Mouse (Mus musculus): ENCODE measurements around the gene Pqlc3. TPM values are rescaled to one million over a fixed set of nuclear protein-coding genes. Genes with fewer than 3 reads are reported as not detected.

The Pqlc3 gene
- polyA plus RNA-seq (2017; shearing (Covaris generic)) = 69.7 TPM

GRCm38 (mm10) chr12:16999739-17000497 lies at the start of gene Pqlc3:
TSS of gene Pqlc3 (minus strand) at chr12:17000408.

GRCm38 (mm10) chr12:17011100-17011870 lies 11.1 kb upstream of the Pqlc3 start, which contains the start of gene 2410004P03Rik:
TSS of gene 2410004P03Rik (minus strand) at chr12:17011727.

Other genes with a start within 250 kb of the Pqlc3 start
- gene Greb1, start 199.5 kb downstream of the Pqlc3 start, polyA plus RNA-seq (2017; shearing (Covaris generic)) = not detected
- 4.0 TPM for gene E2f6, start 189.4 kb downstream of the Pqlc3 start, polyA plus RNA-seq (2017; shearing (Covaris generic))
- gene Rock2, start 105.5 kb downstream of the Pqlc3 start, polyA plus RNA-seq (2017; shearing (Covaris generic)) = 8.9 TPM
- gene 2410004P03Rik, start 11.3 kb upstream of the Pqlc3 start, polyA plus RNA-seq (2017; shearing (Covaris generic)) = 2.5 TPM
- gene Kcnf1, start 176.5 kb upstream of the Pqlc3 start, polyA plus RNA-seq (2017; shearing (Covaris generic)) = 0.24 TPM